Mouse (Mus musculus): ENCODE measurements at regions not wholly inside any gene's neighbourhood (a gene's known extent, or its start where the extent isn't known, plus 50 kb on each side); places are given as distances from the start of the nearest gene placed in this dataset.
A peak's percentile ranks its signal among the peaks of the same experiment; 100 is the strongest.
"Not testable (repeated sequence)": the region's sequence is repeated elsewhere in the genome, so short reads cannot be mapped to it uniquely, and the experiment has no call there.

DNA sequence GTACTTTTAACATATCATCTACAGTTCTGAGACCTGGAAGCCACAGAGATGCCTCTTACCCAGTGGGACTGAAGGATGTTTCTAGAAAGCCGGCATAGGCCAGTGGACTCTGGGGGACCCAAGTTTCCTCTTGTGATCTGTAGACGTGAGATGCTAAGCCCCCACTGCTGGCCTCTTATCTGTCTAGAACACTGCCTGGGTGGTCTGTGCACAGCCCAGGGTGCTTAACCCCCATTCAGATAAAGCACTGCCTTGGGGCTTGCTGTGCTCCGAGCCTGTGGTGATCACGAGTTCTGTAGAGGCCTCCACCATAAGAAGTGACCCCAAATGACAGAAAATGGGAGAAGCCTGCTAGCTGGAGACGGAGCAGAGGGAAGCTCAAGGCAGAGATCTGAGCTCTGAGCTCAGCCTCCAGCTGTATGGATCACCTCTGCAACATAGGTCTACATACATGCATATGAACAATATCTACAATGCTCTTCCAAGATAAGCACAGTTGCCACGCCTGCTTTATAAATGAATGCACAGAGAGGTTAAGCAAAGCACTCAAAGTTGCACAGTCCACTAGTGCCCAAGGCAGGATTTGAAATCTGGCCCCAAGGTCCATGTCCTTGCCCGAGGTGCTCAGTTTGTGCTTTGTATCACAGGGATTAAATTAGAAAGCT, 137.7 kb upstream of the Ubl3 start:
- WGBS (ENCODE audit: missing documents), result 87% methylated on average over 7 of the region's 7 CpGs
- H3K27ac ChIP-seq, result no peak overlapping the region
- no peaks in the 10 kb centered on the region for H3K36me3 ChIP-seq (ENCODE audit: inconsistent target)

DNA sequence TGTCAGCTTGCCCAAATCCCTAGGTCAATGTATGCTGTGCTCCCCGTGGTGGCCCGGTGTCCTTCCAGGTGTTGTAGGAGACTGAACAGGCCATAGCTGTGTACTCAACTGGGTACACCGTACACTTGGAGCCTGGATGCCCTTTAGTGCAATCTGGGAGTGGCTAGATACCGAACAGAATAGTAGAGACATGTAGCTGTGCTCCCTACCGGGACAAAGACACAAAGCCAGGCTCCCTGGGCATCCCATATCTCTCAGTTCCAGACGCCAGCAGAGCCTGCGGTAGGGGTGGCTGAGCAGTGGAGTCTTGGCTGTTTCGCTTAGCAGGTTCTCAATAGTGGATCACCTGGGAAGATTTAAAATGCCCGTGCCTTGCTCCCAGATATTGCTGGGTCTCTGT, 136.7 kb upstream of the Ubl3 start:
- Histone ChIP-seq H3K27ac (no peak overlapping the region), H3K79me2 (ENCODE audit: inconsistent target) (no peaks in the 10 kb centered on the region), H3K36me3 (ENCODE audit: inconsistent target) (no peaks in the 10 kb centered on the region), H3K4me3 (ENCODE audit: inconsistent target) (no peak overlapping the region)
- 94% methylated on average over 8 of the region's 9 CpGs for WGBS (ENCODE audit: missing documents)

More for the DNA sequence above, 137.7 kb upstream of the Ubl3 start:
- Histone ChIP-seq H3K4me3 (ENCODE audit: inconsistent target) (no peak overlapping the region), H3K79me2 (ENCODE audit: inconsistent target) (no peaks in the 10 kb centered on the region)

DNA sequence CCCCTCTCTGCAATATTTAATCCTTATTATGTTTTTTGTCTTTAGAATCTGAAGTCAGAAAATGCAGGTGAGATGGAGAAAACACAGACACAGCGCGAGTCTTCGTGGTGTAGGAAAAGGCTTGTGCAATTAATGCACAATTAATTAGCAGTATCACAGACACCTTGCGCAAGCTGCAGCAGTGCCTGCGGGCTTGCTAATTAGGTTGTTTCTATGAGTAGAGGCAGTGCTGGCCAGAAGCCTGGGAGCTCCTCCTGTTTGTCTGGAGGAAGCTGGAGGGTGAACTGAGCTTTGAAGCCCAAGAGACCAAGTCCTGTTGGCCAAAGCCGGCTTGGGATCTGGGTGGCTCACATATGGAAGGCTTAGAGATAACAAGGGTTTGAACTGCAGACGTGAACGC, 135.9 kb upstream of the Ubl3 start:
- WGBS (ENCODE audit: missing documents), result 82% methylated on average over 8 of the region's 8 CpGs
- H3K27ac ChIP-seq, result no peak overlapping the region
- no peaks in the 10 kb centered on the region for H3K36me3 ChIP-seq (ENCODE audit: inconsistent target)
- H3K79me2 ChIP-seq (ENCODE audit: inconsistent target), result no peaks in the 10 kb centered on the region
- no peak overlapping the region for H3K4me3 ChIP-seq (ENCODE audit: inconsistent target)

DNA sequence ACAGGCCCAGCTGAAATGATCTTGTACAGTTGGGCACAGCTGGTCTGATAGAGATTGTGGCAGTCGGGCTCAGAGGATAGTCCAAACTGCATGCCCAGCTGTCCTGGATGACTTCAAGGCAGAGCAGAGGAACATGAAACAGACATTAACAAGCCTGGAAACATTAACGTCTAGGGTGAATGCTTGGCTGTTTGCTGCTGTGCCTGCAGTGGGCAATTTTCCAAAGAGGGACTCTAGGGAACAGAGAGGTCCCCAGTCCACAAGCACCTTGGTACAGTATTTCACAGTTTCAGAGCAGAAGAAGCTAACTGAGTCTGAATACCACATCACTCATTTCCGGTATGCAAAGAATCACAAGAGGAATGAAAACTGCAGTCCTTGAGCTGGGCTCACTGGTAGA, 135.2 kb upstream of the Ubl3 start:
- Histone ChIP-seq H3K4me3 (ENCODE audit: inconsistent target) (no peak overlapping the region), H3K79me2 (ENCODE audit: inconsistent target) (no peaks in the 10 kb centered on the region), H3K36me3 (ENCODE audit: inconsistent target) (no peaks in the 10 kb centered on the region), H3K27ac (no peak overlapping the region)
- 81% methylated on average over 3 of the region's 3 CpGs for WGBS (ENCODE audit: missing documents)

DNA sequence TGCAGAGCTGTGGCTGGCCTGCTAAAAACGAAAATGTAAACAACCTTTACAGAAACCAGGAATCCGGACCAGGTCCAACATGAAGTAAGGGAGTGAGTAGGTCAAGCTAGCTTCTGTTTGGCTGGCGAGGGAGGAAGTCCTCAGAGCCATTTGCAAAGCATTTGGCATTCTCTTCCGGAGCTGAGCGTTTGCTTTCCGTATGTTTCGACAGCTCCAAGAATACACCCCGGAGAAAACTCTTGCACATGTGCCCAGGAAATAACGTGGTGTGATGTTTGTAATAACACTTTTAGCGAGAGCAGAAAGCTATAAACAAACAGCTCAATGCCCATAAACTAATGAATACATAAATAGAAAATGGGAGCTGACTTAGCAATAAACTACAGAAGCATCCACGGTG, 131.6 kb upstream of the Ubl3 start:
- H3K36me3 ChIP-seq (ENCODE audit: inconsistent target), result no peaks in the 10 kb centered on the region
- H3K79me2 ChIP-seq (ENCODE audit: inconsistent target), result no peaks in the 10 kb centered on the region
- WGBS (ENCODE audit: missing documents), result 82% methylated on average over 11 of the region's 11 CpGs
- no peak overlapping the region for H3K4me3 ChIP-seq (ENCODE audit: inconsistent target)
- H3K27ac ChIP-seq, result no peak overlapping the region

DNA sequence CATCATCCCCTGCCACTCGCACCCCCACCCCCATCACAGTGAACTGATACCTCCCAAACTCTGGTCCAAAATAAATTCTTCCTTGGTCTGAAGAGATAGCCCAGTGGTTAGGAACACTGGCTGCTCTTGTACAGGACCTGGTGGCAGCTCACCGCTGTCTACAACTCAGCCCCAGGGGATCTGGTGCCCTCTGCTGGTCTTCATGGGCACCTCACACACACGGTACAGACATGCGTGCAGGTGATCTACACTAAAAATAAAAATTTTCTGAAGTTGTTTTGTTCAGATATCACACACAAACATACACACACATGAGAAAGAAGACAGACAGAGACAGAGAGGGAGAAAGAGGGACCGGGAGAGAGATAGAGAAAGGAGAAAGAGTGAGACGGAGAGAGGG, 130.0 kb upstream of the Ubl3 start:
- no peak overlapping the region for H3K27ac ChIP-seq
- 96% methylated on average over 6 of the region's 6 CpGs for WGBS (ENCODE audit: missing documents)
- no peak overlapping the region for H3K4me3 ChIP-seq (ENCODE audit: inconsistent target)
- no peaks in the 10 kb centered on the region for H3K36me3 ChIP-seq (ENCODE audit: inconsistent target)
- H3K79me2 ChIP-seq (ENCODE audit: inconsistent target), result no peaks in the 10 kb centered on the region

DNA sequence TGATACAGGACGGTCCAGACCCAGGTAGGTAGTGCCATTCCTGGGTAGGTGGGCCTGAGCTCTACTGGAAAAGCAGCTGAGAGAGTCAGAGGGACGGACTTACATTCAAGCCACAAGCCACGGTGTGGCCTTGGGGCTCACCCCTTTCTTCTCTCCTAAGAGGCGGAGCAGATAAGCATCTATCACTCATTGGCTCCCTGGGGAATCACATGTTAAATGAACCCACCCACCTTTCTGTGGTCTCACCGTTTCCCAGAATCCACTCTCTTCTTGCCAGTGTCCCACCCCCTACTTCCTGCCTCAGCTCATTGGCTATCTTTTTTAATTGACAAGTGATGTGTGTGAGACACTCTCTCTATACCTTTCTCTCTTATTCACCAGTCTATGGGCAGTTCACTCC, 127.8 kb upstream of the Ubl3 start:
- WGBS (ENCODE audit: missing documents), result 90% methylated on average over 5 of the region's 5 CpGs
- Histone ChIP-seq H3K4me3 (ENCODE audit: inconsistent target) (no peak overlapping the region), H3K27ac (no peak overlapping the region), H3K36me3 (ENCODE audit: inconsistent target) (no peaks in the 10 kb centered on the region), H3K79me2 (ENCODE audit: inconsistent target) (no peaks in the 10 kb centered on the region)

DNA sequence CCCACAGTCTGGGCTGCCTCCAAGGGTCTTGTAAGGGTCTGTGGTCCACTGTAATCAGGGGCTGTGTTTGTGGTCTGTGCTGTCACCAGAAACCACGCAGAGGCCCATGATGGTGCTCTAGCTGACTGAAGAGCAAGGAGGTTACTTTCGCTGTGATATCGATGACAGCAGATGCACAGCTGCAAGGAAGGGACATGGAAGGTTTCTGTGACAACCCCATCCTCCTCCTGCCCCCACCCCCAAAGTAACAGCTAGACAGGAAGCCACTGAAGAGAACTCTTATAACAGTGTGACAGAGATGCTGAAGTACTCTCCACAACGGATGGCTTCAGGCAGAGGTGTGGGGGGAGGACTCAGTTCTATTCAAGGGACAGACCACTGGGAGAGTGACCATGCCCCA, 127.0 kb upstream of the Ubl3 start:
- H3K27ac ChIP-seq, result peak overlapping the region; percentile 73
- H3K4me3 ChIP-seq (ENCODE audit: inconsistent target), result no peak overlapping the region
- H3K79me2 ChIP-seq (ENCODE audit: inconsistent target), result no peaks in the 10 kb centered on the region
- no peaks in the 10 kb centered on the region for H3K36me3 ChIP-seq (ENCODE audit: inconsistent target)
- WGBS (ENCODE audit: missing documents), result 74% methylated on average over 4 of the region's 4 CpGs

DNA sequence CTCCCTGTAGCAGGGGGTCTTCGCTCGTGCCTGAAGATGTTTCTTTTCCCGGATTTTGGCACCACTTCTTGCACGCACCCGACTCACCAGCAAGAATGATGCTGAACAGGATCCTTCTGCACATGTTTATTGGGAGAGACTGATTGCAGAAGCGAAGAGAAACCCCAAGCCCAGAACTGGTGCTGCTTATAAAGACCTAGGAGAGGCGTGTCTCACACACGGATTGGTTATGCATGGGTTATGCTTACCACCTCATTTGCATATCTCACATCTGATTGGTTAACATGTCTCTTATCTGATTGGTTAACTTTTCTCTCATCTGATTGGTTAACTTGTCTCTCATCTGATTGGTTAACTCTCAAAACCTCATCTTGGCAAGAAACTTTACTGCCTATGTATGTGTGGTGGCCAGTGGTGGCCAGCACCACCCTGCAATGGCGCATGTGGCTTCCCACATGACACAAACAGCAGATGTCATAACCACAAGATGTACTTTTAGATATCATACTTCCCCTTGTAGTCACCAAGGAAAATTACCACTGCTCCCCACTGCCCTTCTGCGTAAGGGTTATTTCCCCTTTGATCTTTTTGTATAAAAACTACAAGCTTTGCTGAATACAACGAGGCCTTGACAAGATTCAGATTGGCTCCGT, 125.8 kb upstream of the Ubl3 start:
- not testable (repeated sequence) for H3K36me3 ChIP-seq (ENCODE audit: inconsistent target); H3K4me3 ChIP-seq (ENCODE audit: inconsistent target); H3K79me2 ChIP-seq (ENCODE audit: inconsistent target)
- WGBS (ENCODE audit: missing documents), result 64% methylated on average over 10 of the region's 12 CpGs
- peak overlapping the region; percentile 73 for H3K27ac ChIP-seq

DNA sequence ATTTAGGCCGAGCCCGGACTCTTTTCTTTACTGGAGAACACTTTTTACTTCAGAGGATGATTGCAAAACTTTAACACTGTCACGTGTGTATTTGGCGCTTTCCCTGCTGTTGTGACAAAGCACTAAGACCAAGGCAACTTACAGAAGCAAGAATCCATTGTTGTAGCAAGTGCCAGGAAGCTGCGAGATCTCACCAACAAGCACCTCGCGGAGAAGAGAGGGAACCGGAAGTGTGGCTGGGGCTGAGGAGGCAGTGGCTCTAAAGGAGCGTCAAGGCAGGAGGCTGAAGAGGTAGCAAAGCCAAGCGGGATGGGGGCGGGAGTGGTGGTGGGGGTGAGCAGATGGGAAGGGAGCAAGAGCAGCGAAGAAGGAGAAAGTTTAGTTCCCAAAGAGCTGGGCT, 121.7 kb upstream of the Ubl3 start:
- Histone ChIP-seq H3K27ac (peak overlapping the region; percentile 52), H3K4me3 (ENCODE audit: inconsistent target) (no peak overlapping the region), H3K36me3 (ENCODE audit: inconsistent target) (no peaks in the 10 kb centered on the region), H3K79me2 (ENCODE audit: inconsistent target) (no peaks in the 10 kb centered on the region)
- WGBS (ENCODE audit: missing documents), result 26% methylated on average over 12 of the region's 12 CpGs

DNA sequence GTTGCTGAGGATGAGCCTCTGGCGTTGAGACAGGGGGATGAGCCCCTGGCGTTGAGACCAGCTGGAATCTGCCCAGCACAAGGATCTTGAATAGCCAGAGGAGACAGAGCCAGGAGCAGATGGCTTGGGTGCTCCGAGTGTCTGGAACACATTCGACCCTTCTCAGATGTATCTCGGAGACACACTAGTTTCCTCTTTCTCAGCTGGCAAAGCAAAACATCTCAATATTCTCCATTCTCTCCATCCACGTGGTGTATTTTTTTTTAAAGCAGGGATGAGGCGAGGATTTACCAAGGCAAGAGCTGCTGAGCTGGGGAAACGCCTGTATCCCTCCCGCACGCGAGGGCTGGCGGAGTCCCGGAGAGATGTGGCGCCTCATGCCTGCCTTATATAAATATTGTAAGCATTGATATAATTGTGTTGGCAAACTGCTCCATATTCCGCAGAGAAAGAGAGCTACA, 109.7 kb upstream of the Ubl3 start:
- H3K79me2 ChIP-seq (ENCODE audit: inconsistent target), result no peaks in the 10 kb centered on the region
- H3K27ac ChIP-seq, result no peak overlapping the region
- no peak overlapping the region for H3K4me3 ChIP-seq (ENCODE audit: inconsistent target)
- WGBS (ENCODE audit: missing documents), result 92% methylated on average over 15 of the region's 15 CpGs
- no peaks in the 10 kb centered on the region for H3K36me3 ChIP-seq (ENCODE audit: inconsistent target)

DNA sequence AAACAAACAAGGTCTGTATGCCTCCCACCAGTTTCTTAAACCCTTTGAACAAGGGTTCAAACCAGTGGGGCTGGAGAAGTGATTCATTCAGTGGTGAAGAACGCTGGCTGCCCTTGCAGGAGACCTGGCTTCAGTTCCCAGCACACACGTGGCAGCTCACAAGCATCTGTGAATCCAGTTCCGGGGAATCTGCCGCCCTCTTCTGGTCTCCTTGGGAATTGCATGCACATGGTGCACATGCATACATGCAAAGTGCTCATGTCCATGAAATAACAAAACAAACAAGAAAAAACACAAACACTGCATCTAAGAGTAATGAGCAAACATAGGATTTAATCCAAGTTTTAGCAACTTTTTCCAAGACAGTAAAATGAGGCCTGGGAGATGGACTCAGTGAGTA, 108.5 kb upstream of the Ubl3 start:
- Histone ChIP-seq H3K36me3 (ENCODE audit: inconsistent target) (no peaks in the 10 kb centered on the region), H3K4me3 (ENCODE audit: inconsistent target) (no peak overlapping the region), H3K79me2 (ENCODE audit: inconsistent target) (no peaks in the 10 kb centered on the region), H3K27ac (no peak overlapping the region)
- 88% methylated on average over 4 of the region's 4 CpGs for WGBS (ENCODE audit: missing documents)

DNA sequence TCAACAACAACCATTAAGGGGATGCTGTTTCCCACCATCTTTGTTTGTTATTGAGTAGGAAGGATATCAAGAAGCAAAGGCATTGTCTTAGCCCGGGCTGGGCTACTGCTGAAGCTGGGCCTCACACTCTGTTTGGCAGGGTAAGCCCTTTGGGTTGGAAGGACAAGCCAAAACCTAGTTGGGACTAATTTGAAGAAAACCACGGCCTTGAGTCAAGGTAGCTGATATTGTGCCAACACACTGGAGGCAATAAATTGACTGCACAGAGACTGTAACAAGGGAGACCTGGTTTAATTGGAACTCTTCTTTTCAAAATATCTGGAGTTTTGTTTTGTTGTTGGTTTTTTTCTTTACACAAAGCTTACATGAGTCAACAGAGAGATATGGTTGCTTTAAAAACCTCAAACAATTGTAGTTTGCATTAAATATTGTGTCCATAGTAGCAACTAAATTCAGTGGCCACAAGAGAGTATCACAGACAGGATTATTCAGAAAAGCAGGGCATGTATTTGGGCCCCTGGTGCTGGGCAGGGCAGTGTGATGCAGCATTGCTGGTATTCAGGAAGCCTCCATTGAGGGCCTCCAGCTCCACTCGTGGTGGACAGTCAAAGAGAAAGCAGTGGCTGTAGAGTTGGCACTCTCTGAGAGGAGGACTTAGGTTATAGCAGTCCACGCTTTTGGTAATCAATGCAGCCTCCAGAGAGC, 105.5 kb upstream of the Ubl3 start:
- Histone ChIP-seq H3K79me2 (ENCODE audit: inconsistent target) (no peaks in the 10 kb centered on the region), H3K4me3 (ENCODE audit: inconsistent target) (no peak overlapping the region), H3K27ac (no peak overlapping the region), H3K36me3 (ENCODE audit: inconsistent target) (no peaks in the 10 kb centered on the region)
- 69% methylated on average over 4 of the region's 4 CpGs for WGBS (ENCODE audit: missing documents)

DNA sequence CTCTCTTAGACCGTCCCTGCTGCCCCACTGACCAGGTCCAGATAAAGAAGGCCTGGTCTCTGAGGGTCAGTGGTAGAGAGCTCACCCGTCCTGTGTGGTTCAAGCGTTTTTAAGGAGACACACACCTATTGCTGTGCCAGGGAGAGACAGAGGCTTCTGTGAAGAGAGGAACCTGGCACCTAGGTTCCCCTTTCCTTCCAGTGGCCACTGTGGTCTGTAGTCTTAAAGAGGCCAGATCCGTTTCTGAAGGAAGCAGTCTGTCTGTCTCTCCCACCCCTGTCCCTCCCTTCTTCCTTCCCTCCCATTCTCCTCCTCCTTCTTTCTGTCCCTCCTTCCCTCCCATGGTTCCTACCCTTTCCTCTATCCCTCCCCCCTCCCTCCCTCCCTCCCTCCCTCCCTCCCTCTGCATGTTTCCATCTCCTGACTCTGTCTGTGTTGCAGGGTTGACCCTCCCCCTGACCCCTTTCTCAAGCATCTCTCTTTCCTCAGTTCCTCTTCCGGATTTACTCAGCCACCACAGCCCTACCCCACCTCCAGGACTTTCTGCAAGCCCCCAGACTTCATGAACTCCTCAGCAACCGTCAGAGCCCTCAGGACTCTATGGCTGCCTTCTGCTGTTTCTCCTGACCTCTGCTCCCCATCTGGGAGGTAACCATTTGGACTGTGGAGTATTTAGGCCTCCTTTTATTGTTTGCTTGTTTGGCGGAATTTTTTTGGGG, 100.1 kb upstream of the Ubl3 start:
- 37% methylated on average over 7 of the region's 7 CpGs for WGBS (ENCODE audit: missing documents)
- no peaks in the 10 kb centered on the region for H3K79me2 ChIP-seq (ENCODE audit: inconsistent target)
- H3K4me3 ChIP-seq (ENCODE audit: inconsistent target), result no peak overlapping the region; the same call in 1 of the 2 replicates
- no peaks in the 10 kb centered on the region for H3K36me3 ChIP-seq (ENCODE audit: inconsistent target)
- H3K27ac ChIP-seq, result peak overlapping the region; percentile 37

DNA sequence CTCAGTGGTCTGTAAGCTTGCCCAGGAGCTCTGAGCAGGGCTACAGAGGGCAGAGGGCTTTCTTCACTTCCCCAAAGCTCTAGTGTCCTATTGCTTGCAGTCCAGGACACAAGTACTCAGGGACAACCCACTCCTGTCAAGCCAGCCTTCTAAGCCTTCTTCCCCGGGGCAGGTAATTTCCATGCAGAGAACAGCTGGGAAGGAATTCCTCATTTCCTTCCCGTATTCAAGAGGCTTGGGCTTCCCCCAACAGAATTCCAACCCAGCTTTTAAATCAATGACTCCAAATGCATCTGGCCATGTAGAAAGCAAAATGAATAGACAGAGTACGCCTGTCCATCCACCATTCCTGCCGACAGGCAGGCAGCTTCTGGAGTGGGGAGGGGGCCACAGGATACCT, 99.1 kb upstream of the Ubl3 start:
- WGBS (ENCODE audit: missing documents), result 76% methylated on average over 4 of the region's 4 CpGs
- peak overlapping the region; percentile 34 for H3K27ac ChIP-seq
- no peaks in the 10 kb centered on the region for H3K36me3 ChIP-seq (ENCODE audit: inconsistent target)
- H3K4me3 ChIP-seq (ENCODE audit: inconsistent target), result no peak overlapping the region
- no peaks in the 10 kb centered on the region for H3K79me2 ChIP-seq (ENCODE audit: inconsistent target)
